Mouse (Mus musculus): ENCODE results near the gene Pum1.

GRCm38 (mm10) chr4:130798416-130798815 lies 135.3 kb downstream of the Pum1 start:
- TF ChIP-seq CTCF (IDR thresholded peaks at IDR 0.05; ENCODE audit: insufficient read depth, low read depth, low read length) (no peak), POLR2A (IDR thresholded peaks at IDR 0.05; ENCODE audit: insufficient read depth, low read depth, low read length) (no peak)

All from olfactory bulb, adult 2 months (tissue).